Mouse (Mus musculus) T-cell, adult 66 days (primary cell): Measurements from ENCODE around the gene Slc25a19. TPM values are rescaled to one million over a fixed set of nuclear protein-coding genes. Genes with fewer than 3 reads are reported as not detected.

Experiments
- total RNA-seq, 2 experiments: library from RNA; stranded (reverse); gene quantifications; 3 replicates in 1 of 2; 4 replicates in 1 of 2; pipeline ENCODE4 v1.2.4; 2023

The Slc25a19 gene
- 10 to 100 TPM; 44.3 to 53.9 TPM for total RNA-seq

DNA sequence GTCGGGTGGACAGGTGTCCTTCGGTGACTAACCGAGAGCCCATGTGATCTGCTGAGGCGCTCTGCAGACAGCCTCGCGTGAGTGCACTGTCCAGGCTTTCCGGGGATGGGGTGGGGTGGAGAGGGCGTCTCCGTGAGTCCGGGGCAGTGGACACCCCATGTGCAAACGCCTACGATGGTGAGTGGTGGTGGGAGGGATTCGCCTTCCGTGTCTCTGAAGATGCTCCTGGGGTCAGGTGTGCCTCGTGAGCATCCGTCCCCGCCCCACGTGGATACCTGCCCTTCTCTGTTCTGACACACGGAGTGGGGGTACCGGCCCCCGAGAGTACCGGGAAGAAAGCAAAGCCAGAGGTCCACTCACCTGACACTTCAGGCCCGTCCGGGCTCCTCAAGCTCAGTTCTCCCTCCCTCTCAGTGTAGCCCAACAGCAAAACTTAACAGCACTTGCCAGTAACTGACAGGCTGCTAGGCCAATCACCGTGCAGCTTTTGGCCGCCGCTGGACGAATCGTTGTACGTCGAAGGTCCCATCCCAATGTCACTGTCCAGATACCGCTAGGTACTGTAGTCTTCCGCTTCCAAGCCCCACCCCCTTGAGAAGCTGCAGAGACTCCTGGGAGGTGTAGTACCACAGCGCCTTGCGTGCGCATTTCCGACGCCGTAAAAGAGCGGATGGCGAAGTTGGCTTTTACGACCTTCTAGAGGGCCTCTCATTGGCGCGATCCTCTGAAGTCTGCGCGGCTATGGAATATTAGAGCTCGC, at the start of gene Slc25a19:
Slc25a19 (minus strand) TSS at position 591 of the 760 bp plus-strand sequence.

DNA sequence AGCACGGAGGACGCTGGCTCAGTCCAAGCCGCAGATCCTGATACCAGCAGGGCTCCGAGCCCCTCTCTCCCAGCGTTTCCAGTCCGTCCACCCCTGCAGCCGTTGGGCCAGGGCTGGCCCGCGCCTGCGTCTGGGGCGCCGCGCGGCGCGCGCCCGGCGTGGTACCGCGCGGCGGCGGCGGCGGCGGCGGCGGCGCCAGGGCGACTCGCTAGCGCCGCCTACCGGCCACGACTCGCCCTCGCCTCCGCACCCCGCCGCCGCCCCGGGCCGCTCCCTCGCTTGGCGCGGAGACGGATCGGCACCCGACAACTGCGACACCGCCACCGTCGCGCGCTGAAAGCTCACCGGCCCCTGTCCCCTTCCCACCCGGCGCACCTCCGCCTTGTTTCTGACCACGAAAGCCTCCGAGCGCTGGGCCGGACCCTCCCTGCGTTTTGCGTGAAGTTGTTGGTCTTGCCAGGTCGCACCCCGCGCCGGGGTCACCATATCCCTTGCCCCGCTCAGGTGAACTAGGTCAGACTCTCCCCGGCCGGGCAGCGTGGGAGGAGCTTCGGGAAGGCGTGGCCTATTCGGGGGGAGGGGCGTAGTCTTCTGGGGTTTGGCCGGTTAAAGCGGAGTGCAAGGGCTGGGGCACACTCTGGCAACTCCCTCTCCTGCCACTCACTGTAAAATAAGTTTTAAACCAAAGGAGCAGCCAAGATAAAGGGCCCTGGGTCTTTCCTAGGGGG, 15.5 kb downstream of the Slc25a19 start, which contains the start of gene Mif4gd:
Mif4gd (minus strand) TSS at position 560 of the 728 bp plus-strand sequence.

DNA sequence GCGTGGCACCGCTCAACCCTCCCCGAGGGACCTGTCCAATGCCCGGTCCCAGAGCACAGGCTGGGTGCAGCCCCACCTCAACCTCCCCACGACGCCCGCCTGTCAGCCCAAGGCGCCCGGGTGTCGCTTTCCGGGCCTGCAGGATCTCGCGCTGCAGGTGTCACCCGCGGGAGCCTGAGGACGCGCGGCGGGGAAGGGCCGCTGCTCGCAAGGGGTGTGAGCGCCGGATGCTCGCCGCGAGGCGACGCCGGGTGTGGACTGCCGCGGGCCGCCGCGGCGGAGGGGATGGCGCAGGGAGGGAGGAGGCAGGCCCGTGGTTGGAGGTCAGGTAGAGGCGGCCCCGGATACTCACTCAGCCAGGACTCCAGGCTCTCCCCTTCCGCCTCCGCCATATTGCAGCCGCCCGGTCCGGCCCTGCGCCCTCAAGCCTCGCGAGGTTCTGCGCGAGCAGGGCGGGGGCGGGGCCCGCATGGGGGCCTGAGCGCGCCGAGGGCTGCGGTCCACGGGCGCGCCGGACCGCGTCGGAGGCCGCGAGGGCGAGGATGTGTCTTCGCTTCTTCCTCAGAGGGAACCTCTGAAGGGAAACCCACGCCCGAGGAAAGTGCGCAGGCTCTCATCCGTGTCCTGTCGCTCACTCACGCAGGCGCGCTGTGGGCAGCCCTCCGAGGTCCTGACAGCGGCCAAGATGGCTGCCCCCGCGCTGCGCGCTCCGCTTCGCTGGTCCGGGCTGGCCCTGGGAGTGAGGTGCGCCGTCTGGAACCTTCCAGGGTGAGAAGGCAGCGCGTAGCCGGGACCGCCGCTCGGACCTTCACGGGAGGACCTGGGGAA, 24.4 kb downstream of the Slc25a19 start, which contains the start of the genes Mrps7 and Gga3:
Mrps7 (plus strand) TSS at position 450 of the 828 bp plus-strand sequence.
Gga3 (minus strand) TSS at position 576 of the 828 bp plus-strand sequence.

Other genes starting within 250 kb of the Slc25a19 start
- gene Cdr2l, start 246.4 kb downstream of the Slc25a19 start, total RNA-seq, result 1 to 10 TPM; 2.1 to 3.1 TPM
- 100 to 1,000 TPM; 120 to 151 TPM for gene Mrpl58, start 224.5 kb downstream of the Slc25a19 start, total RNA-seq
- gene Atp5h, start 208.3 kb downstream of the Slc25a19 start, total RNA-seq, result 100 to 1,000 TPM; 236 to 252 TPM
- 10 to 100 TPM; 61.5 TPM for gene Kctd2, start 208.2 kb downstream of the Slc25a19 start, total RNA-seq
- not detected for gene Trim80, start 187.8 kb downstream of the Slc25a19 start, total RNA-seq
- 10 to 100 TPM; 23.8 to 32.4 TPM for gene Slc16a5, start 165.8 kb downstream of the Slc25a19 start, total RNA-seq
- 10 to 100 TPM; 37.1 to 43.6 TPM for gene Armc7, start 152.6 kb downstream of the Slc25a19 start, total RNA-seq
- 100 to 1,000 TPM; 134 to 141 TPM for gene Nt5c, start 136.4 kb downstream of the Slc25a19 start, total RNA-seq
- 100 to 1,000 TPM; 208 to 231 TPM for gene Jpt1, start 113.9 kb downstream of the Slc25a19 start, total RNA-seq
- gene Sumo2, start 92.0 kb downstream of the Slc25a19 start, total RNA-seq, result 100 to 1,000 TPM; 247 to 268 TPM
- gene Nup85, start 63.9 kb downstream of the Slc25a19 start, total RNA-seq, result 10 to 100 TPM; 71.9 to 80.3 TPM
- gene Mrps7, start 24.4 kb downstream of the Slc25a19 start, total RNA-seq, result 10 to 100 TPM; 26.0 to 29.7 TPM
- 100 to 1,000 TPM in 1 of 2 experiments, 10 to 100 TPM in 1; 85.1 to 112 TPM for gene Gga3, start 24.2 kb downstream of the Slc25a19 start, total RNA-seq
- gene Mif4gd, start 15.3 kb downstream of the Slc25a19 start, total RNA-seq, result 10 to 100 TPM; 61.1 to 61.2 TPM
- 100 to 1,000 TPM; 135 to 150 TPM for gene Grb2, start 80.3 kb upstream of the Slc25a19 start, total RNA-seq
- 10 to 100 TPM; 66.9 to 67.1 TPM for gene Tmem94, start 137.1 kb upstream of the Slc25a19 start, total RNA-seq
- 1 to 10 TPM; 1.8 to 2.3 TPM for gene Caskin2, start 185.3 kb upstream of the Slc25a19 start, total RNA-seq
- 10 to 100 TPM; 24.8 to 26.0 TPM for gene Tsen54, start 186.4 kb upstream of the Slc25a19 start, total RNA-seq
- 10 to 100 TPM; 40.6 to 43.0 TPM for gene Llgl2, start 195.8 kb upstream of the Slc25a19 start, total RNA-seq
- gene Myo15b, start 230.1 kb upstream of the Slc25a19 start, total RNA-seq, result 1 to 10 TPM in 1 of 2 experiments, not detected in 1; 1.2 TPM